Mouse (Mus musculus): ENCODE measurements around the gene Gm12258. TPM values are rescaled to one million over a fixed set of nuclear protein-coding genes. Genes with fewer than 3 reads are reported as not detected.

The Gm12258 gene
- polyA plus RNA-seq, 1 experiment from 2014 or later: 19.9 TPM

Other genes with a start within 250 kb of the Gm12258 start
- gene 2210407C18Rik, start 231.1 kb upstream of the Gm12258 start, polyA plus RNA-seq (2014; fragmentation: Nextera tagmentation; extraction: Ambion mirVana): not detected in 2 replicates
- not detected in 2 replicates for gene Olfr323, start 216.7 kb upstream of the Gm12258 start, polyA plus RNA-seq (2014; fragmentation: Nextera tagmentation; extraction: Ambion mirVana)
- 0.31 and 0.39 TPM in 2 replicates for gene Trim58, start 206.7 kb upstream of the Gm12258 start, polyA plus RNA-seq (2014; fragmentation: Nextera tagmentation; extraction: Ambion mirVana)
- not detected in 2 replicates for gene Olfr322, start 188.4 kb upstream of the Gm12258 start, polyA plus RNA-seq (2014; fragmentation: Nextera tagmentation; extraction: Ambion mirVana)
- gene Olfr320, start 166.1 kb upstream of the Gm12258 start, polyA plus RNA-seq (2014; fragmentation: Nextera tagmentation; extraction: Ambion mirVana): not detected in 2 replicates
- not detected in 2 replicates for gene Olfr319, start 148.0 kb upstream of the Gm12258 start, polyA plus RNA-seq (2014; fragmentation: Nextera tagmentation; extraction: Ambion mirVana)
- gene Olfr318, start 123.1 kb upstream of the Gm12258 start, polyA plus RNA-seq (2014; fragmentation: Nextera tagmentation; extraction: Ambion mirVana): not detected in 2 replicates
- not detected in 2 replicates for gene Olfr317, start 107.9 kb upstream of the Gm12258 start, polyA plus RNA-seq (2014; fragmentation: Nextera tagmentation; extraction: Ambion mirVana)
- gene Olfr316, start 94.4 kb upstream of the Gm12258 start, polyA plus RNA-seq (2014; fragmentation: Nextera tagmentation; extraction: Ambion mirVana): not detected in 2 replicates
- gene Olfr315, start 74.0 kb upstream of the Gm12258 start, polyA plus RNA-seq (2014; fragmentation: Nextera tagmentation; extraction: Ambion mirVana): not detected in 2 replicates
- gene Olfr314, start 64.2 kb upstream of the Gm12258 start, polyA plus RNA-seq (2014; fragmentation: Nextera tagmentation; extraction: Ambion mirVana): not detected in 2 replicates
- 6.3 and 6.8 TPM in 2 replicates for gene Fam183b, start 45.2 kb upstream of the Gm12258 start, polyA plus RNA-seq (2014; fragmentation: Nextera tagmentation; extraction: Ambion mirVana)
- gene Olfr313, start 32.2 kb upstream of the Gm12258 start, polyA plus RNA-seq (2014; fragmentation: Nextera tagmentation; extraction: Ambion mirVana): not detected in 2 replicates
- gene Olfr312, start 17.9 kb upstream of the Gm12258 start, polyA plus RNA-seq (2014; fragmentation: Nextera tagmentation; extraction: Ambion mirVana): not detected in 2 replicates
- gene Olfr311, start 7.9 kb upstream of the Gm12258 start, polyA plus RNA-seq (2014; fragmentation: Nextera tagmentation; extraction: Ambion mirVana): not detected in 2 replicates
- 11.0 and 13.0 TPM in 2 replicates for gene 2810021J22Rik, start 20.1 kb downstream of the Gm12258 start, polyA plus RNA-seq (2014; fragmentation: Nextera tagmentation; extraction: Ambion mirVana)
- 6.1 and 7.2 TPM in 2 replicates for gene Zfp39, start 57.1 kb downstream of the Gm12258 start, polyA plus RNA-seq (2014; fragmentation: Nextera tagmentation; extraction: Ambion mirVana)
- gene Btnl10, start 70.8 kb downstream of the Gm12258 start, polyA plus RNA-seq (2014; fragmentation: Nextera tagmentation; extraction: Ambion mirVana): not detected in 2 replicates
- 460 and 493 TPM in 2 replicates for gene Rnf187, start 91.8 kb downstream of the Gm12258 start, polyA plus RNA-seq (2014; fragmentation: Nextera tagmentation; extraction: Ambion mirVana)
- gene Hist3h2ba, start 101.8 kb downstream of the Gm12258 start, polyA plus RNA-seq (2014; fragmentation: Nextera tagmentation; extraction: Ambion mirVana): 75.5 and 84.8 TPM in 2 replicates
- gene Hist3h2a, start 107.5 kb downstream of the Gm12258 start, polyA plus RNA-seq (2014; fragmentation: Nextera tagmentation; extraction: Ambion mirVana): 56.3 and 61.4 TPM in 2 replicates
- gene Trim17, start 107.5 kb downstream of the Gm12258 start, polyA plus RNA-seq (2014; fragmentation: Nextera tagmentation; extraction: Ambion mirVana): 0.74 and 0.88 TPM in 2 replicates
- 19.5 and 20.8 TPM in 2 replicates for gene Trim11, start 130.9 kb downstream of the Gm12258 start, polyA plus RNA-seq (2014; fragmentation: Nextera tagmentation; extraction: Ambion mirVana)

Measured in neural tube, embryonic 11.5 days (tissue).